Mouse (Mus musculus) hindbrain, embryonic 12.5 days (tissue): ENCODE measurements around the gene Lrrc28. TPM values are rescaled to one million over a fixed set of nuclear protein-coding genes. Genes with fewer than 3 reads are reported as not detected.

Experiments used
- ATAC-seq: fragments of 200-750 bp; cut with Nextera tagmentation; 2 replicates; pipeline ENCODE4 v1.8.0; 2017; ENCODE audit warnings: moderate TSS enrichment; ENCODE audit not compliant: low FRiP score
- H3K27ac ChIP-seq: fragments of 300-500 bp; sonication (generic); 2 replicates; pipeline ENCODE4 v1.5.1; 2016; ENCODE audit warnings: mild to moderate bottlenecking
- H3K27me3 ChIP-seq: fragments of 300-500 bp; sonication (generic); 2 replicates; pipeline ENCODE4 v1.6.1; 2016; ENCODE audit warnings: mild to moderate bottlenecking
- H3K36me3 ChIP-seq: fragments of 300-500 bp; sonication (generic); 2 replicates; pipeline ENCODE4 v1.6.1; 2016; ENCODE audit warnings: mild to moderate bottlenecking
- H3K4me1 ChIP-seq: fragments of 300-500 bp; sonication (generic); 2 replicates; pipeline ENCODE4 v1.6.1; 2016
- H3K4me2 ChIP-seq: fragments of 300-500 bp; sonication (generic); replicated peaks from 2 replicates; pipeline ENCODE4 v1.6.1; 2016; ENCODE audit warnings: mild to moderate bottlenecking
- H3K4me3 ChIP-seq: fragments of 300-500 bp; sonication (generic); 2 replicates; pipeline ENCODE4 v1.5.1; 2016; ENCODE audit warnings: mild to moderate bottlenecking
- H3K9ac ChIP-seq: fragments of 300-500 bp; sonication (generic); 2 replicates; pipeline ENCODE4 v1.6.1; 2016; ENCODE audit warnings: mild to moderate bottlenecking, moderate library complexity
- H3K9me3 ChIP-seq: fragments of 300-500 bp; sonication (generic); replicated peaks from 2 replicates; pipeline ENCODE4 v1.6.1; 2016; ENCODE audit warnings: mild to moderate bottlenecking
- WGBS: fragments of 180-500 bp; shearing (Covaris S2); methylation state at CpG from one replicate; pipeline ENCODE4 v1.1.7; 2016; 5-methylcytosine and 5-hydroxymethylcytosine counted together
- polyA plus RNA-seq: library from polyadenylated mRNA; unstranded; fragments of >200 nt; fragmentation: Nextera tagmentation; extraction: Ambion mirVana; gene quantifications from 2 replicates; pipeline ENCODE4 v1.2.1, GENCODE M21; 2016

Lrrc28 gene
- polyA plus RNA-seq, 1 experiment from 2014 or later = 31.3 TPM

GRCm38 (mm10) chr7:67613795-67614463 is 31.1 kb downstream of the Lrrc28 start:
- Histone ChIP-seq H3K9ac (no peak overlapping the region), H3K4me1 (peaks cover 14% of the 10 kb centered on the region; the same call in 1 of the 2 replicates), H3K27me3 (no peaks in the 10 kb centered on the region), H3K4me3 (no peak overlapping the region), H3K36me3 (no peaks in the 10 kb centered on the region), H3K9me3 (no peaks in the 10 kb centered on the region), H3K4me2 (no peak overlapping the region), H3K27ac (0 out of 2 replicates have a peak overlapping the region, but pooled peaks have one; percentile 32)
- 58% methylated on average over 10 of the region's 10 CpGs for WGBS
- no peak for ATAC-seq

GRCm38 (mm10) chr7:67608348-67609024 is 36.6 kb downstream of the Lrrc28 start:
- Histone ChIP-seq H3K27me3 (no peaks in the 10 kb centered on the region), H3K9me3 (no peaks in the 10 kb centered on the region), H3K4me3 (no peak overlapping the region), H3K36me3 (no peaks in the 10 kb centered on the region), H3K27ac (no peak overlapping the region), H3K9ac (no peak overlapping the region), H3K4me2 (no peak overlapping the region), H3K4me1 (peaks cover 15% of the 10 kb centered on the region)
- ATAC-seq = no peak
- WGBS = 52% methylated on average over 4 of the region's 4 CpGs

- no peak overlapping the region for H3K4me2 ChIP-seq
- ATAC-seq = no peak
- H3K27ac ChIP-seq = peak overlapping the region; percentile 26; the same call in 1 of the 2 replicates
Observed at GRCm38 (mm10) chr7:67607669-67608347, 37.3 kb downstream of the Lrrc28 start.

GRCm38 (mm10) chr7:67606250-67606649 is 38.8 kb downstream of the Lrrc28 start:
- Histone ChIP-seq H3K27me3 (no peaks in the 10 kb centered on the region), H3K4me1 (peaks cover 12% of the 10 kb centered on the region), H3K36me3 (no peaks in the 10 kb centered on the region), H3K4me2 (no peak overlapping the region), H3K27ac (no peak overlapping the region), H3K9ac (no peak overlapping the region), H3K9me3 (no peaks in the 10 kb centered on the region), H3K4me3 (no peak overlapping the region)
- WGBS = 92% methylated on average over 1 of the region's 1 CpGs
- ATAC-seq = no peak

More at GRCm38 (mm10) chr7:67607669-67608347, 37.3 kb downstream of the Lrrc28 start:
- Histone ChIP-seq H3K36me3 (no peaks in the 10 kb centered on the region), H3K27me3 (no peaks in the 10 kb centered on the region), H3K4me1 (peaks cover 12% of the 10 kb centered on the region), H3K9me3 (no peaks in the 10 kb centered on the region), H3K4me3 (no peak overlapping the region), H3K9ac (no peak overlapping the region)
- WGBS = 60% methylated on average over 5 of the region's 5 CpGs

- Histone ChIP-seq H3K9me3 (no peaks in the 10 kb centered on the region), H3K9ac (no peak overlapping the region), H3K4me1 (peaks cover 12% of the 10 kb centered on the region), H3K27ac (no peak overlapping the region), H3K27me3 (no peaks in the 10 kb centered on the region), H3K4me3 (no peak overlapping the region), H3K4me2 (no peak overlapping the region), H3K36me3 (no peaks in the 10 kb centered on the region)
- 87% methylated on average over 6 of the region's 6 CpGs for WGBS
- no peak for ATAC-seq
Observed at GRCm38 (mm10) chr7:67605114-67605513, 40.0 kb downstream of the Lrrc28 start.

- H3K27ac ChIP-seq = no peak overlapping the region
- no peaks in the 10 kb centered on the region for H3K27me3 ChIP-seq
- H3K4me3 ChIP-seq = no peak overlapping the region
- no peaks in the 10 kb centered on the region for H3K4me1 ChIP-seq
- no peak overlapping the region for H3K4me2 ChIP-seq
- no peak for ATAC-seq
- H3K36me3 ChIP-seq = no peaks in the 10 kb centered on the region
- H3K9me3 ChIP-seq = no peaks in the 10 kb centered on the region
- H3K9ac ChIP-seq = no peak overlapping the region
- WGBS = 73% methylated on average over 3 of the region's 3 CpGs
Observed at GRCm38 (mm10) chr7:67598050-67598449, 47.0 kb downstream of the Lrrc28 start.

- H3K27ac ChIP-seq = no peak overlapping the region
- H3K4me3 ChIP-seq = no peak overlapping the region
- H3K4me2 ChIP-seq = no peak overlapping the region
- H3K27me3 ChIP-seq = no peaks in the 10 kb centered on the region
- no peaks in the 10 kb centered on the region for H3K36me3 ChIP-seq
- no peak overlapping the region for H3K9ac ChIP-seq
- H3K9me3 ChIP-seq = no peaks in the 10 kb centered on the region
- ATAC-seq = no peak
- no peaks in the 10 kb centered on the region for H3K4me1 ChIP-seq
- WGBS = 82% methylated on average over 1 of the region's 1 CpGs
Observed at GRCm38 (mm10) chr7:67596961-67597360, 48.1 kb downstream of the Lrrc28 start.

GRCm38 (mm10) chr7:67596322-67596721 is 48.7 kb downstream of the Lrrc28 start:
- ATAC-seq = no peak
- H3K4me1 ChIP-seq = no peaks in the 10 kb centered on the region
- no peak overlapping the region for H3K27ac ChIP-seq
- no peak overlapping the region for H3K4me2 ChIP-seq
- H3K4me3 ChIP-seq = no peak overlapping the region
- H3K9ac ChIP-seq = no peak overlapping the region
- WGBS = 91% methylated on average over 1 of the region's 1 CpGs
- no peaks in the 10 kb centered on the region for H3K36me3 ChIP-seq
- H3K27me3 ChIP-seq = no peaks in the 10 kb centered on the region
- no peaks in the 10 kb centered on the region for H3K9me3 ChIP-seq

GRCm38 (mm10) chr7:67593902-67594301 is 51.2 kb downstream of the Lrrc28 start:
- Histone ChIP-seq H3K27me3 (no peaks in the 10 kb centered on the region), H3K36me3 (no peaks in the 10 kb centered on the region), H3K9ac (no peak overlapping the region), H3K4me1 (no peaks in the 10 kb centered on the region), H3K27ac (no peak overlapping the region), H3K9me3 (no peaks in the 10 kb centered on the region), H3K4me2 (no peak overlapping the region), H3K4me3 (no peak overlapping the region)
- 88% methylated on average over 6 of the region's 6 CpGs for WGBS
- no peak for ATAC-seq

GRCm38 (mm10) chr7:67592670-67593069 is 52.4 kb downstream of the Lrrc28 start:
- Histone ChIP-seq H3K27me3 (no peaks in the 10 kb centered on the region), H3K4me1 (no peaks in the 10 kb centered on the region), H3K27ac (no peak overlapping the region), H3K4me2 (no peak overlapping the region), H3K9ac (no peak overlapping the region), H3K4me3 (no peak overlapping the region), H3K36me3 (no peaks in the 10 kb centered on the region), H3K9me3 (no peaks in the 10 kb centered on the region)
- no peak for ATAC-seq
- WGBS = 87% methylated on average over 6 of the region's 6 CpGs

GRCm38 (mm10) chr7:67588743-67589142 is 56.3 kb downstream of the Lrrc28 start:
- Histone ChIP-seq H3K4me3 (no peak overlapping the region), H3K36me3 (no peaks in the 10 kb centered on the region), H3K9me3 (no peaks in the 10 kb centered on the region), H3K4me1 (no peaks in the 10 kb centered on the region), H3K27me3 (no peaks in the 10 kb centered on the region), H3K9ac (no peak overlapping the region), H3K4me2 (no peak overlapping the region), H3K27ac (no peak overlapping the region)
- peak; percentile 71; the same call in 1 of the 2 replicates for ATAC-seq
- 34% methylated on average over 6 of the region's 6 CpGs for WGBS

- no peaks in the 10 kb centered on the region for H3K36me3 ChIP-seq
- WGBS = 84% methylated on average over 5 of the region's 5 CpGs
- H3K27ac ChIP-seq = no peak overlapping the region
- H3K9ac ChIP-seq = no peak overlapping the region
- no peak for ATAC-seq
- no peak overlapping the region for H3K4me2 ChIP-seq
- no peaks in the 10 kb centered on the region for H3K27me3 ChIP-seq
- no peaks in the 10 kb centered on the region for H3K9me3 ChIP-seq
- no peaks in the 10 kb centered on the region for H3K4me1 ChIP-seq
- no peak overlapping the region for H3K4me3 ChIP-seq
Observed at GRCm38 (mm10) chr7:67586479-67586878, 58.6 kb downstream of the Lrrc28 start.
